Mouse (Mus musculus) layer of hippocampus, adult 2 months (tissue): ENCODE results near the gene Adk. TPM values are rescaled to one million over a fixed set of nuclear protein-coding genes. Genes with fewer than 3 reads are reported as not detected.

ENCODE experiments used
- DNase-seq, 2 experiments: peaks; one replicate each; pipeline ENCODE4 v3.0.0; 2022; ENCODE audit warnings: low spot score in 2 of 2
- H3K27ac ChIP-seq: fragments of 200-600 bp; 2 replicates; pipeline ENCODE4 v1.8.1; 2022
- H3K4me3 ChIP-seq: fragments of 200-600 bp; 2 replicates; pipeline ENCODE4 v1.8.1; 2022; ENCODE audit warnings: mild to moderate bottlenecking
- CTCF ChIP-seq: fragments of 200-600 bp; conservative IDR thresholded peaks from 2 replicates; pipeline ENCODE4 v1.8.1; 2022; ENCODE audit warnings: antibody characterized with exemption, mild to moderate bottlenecking, moderate library complexity
- total RNA-seq, 2 experiments: library from RNA; stranded (reverse); gene quantifications; 2 replicates each; pipeline ENCODE4 v1.2.3; 2021

Adk gene
- total RNA-seq, 2 experiments from 2014 or later = 62.5 to 72.3 TPM

DNA sequence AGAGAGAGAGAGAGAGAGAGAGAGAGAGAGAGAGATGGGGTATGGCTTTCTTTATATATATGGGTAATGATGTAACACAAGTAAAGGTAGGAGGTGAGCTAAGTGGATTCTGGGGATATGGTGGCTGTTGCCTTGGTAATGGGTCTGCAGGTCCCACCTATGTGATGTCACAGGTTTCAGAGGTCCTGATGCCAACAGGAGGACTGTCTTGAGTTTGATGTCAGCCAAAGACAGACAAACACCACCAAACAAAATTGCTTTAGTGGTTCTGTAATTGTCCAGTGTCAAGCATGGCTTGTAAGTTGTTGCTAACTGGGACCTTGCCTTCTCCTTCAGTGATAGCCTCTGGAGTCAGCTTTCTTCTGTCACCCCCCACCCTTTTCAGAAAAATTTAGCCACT lies 62.0 kb downstream of the Adk start:
- Histone ChIP-seq H3K27ac (no peak overlapping the region), H3K4me3 (no peak overlapping the region)
- DNase-seq = no peak
- no peak for TF ChIP-seq CTCF

DNA sequence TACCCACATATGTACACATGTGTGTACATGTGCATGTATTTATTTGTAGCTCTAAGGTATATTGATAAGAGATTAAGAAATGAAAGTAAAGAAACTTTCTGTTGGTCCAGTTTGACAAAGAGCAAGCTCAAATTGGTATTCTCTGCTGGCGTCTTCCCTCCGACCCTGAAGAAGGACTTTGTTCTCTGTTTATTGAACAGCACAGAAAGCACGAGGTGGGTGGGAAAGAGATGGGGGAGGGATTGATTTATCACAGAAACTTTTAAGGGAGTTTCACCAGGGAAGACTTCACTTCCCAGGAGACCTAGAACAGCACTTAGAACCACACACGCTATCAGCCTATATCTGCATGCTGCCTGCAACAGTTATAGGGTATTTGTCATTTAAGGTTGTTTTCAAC lies 62.9 kb downstream of the Adk start:
- no peak for TF ChIP-seq CTCF
- DNase-seq = no peak
- peak overlapping the region; percentile 49; the same call in 1 of the 2 replicates for H3K27ac ChIP-seq
- H3K4me3 ChIP-seq = no peak overlapping the region

DNA sequence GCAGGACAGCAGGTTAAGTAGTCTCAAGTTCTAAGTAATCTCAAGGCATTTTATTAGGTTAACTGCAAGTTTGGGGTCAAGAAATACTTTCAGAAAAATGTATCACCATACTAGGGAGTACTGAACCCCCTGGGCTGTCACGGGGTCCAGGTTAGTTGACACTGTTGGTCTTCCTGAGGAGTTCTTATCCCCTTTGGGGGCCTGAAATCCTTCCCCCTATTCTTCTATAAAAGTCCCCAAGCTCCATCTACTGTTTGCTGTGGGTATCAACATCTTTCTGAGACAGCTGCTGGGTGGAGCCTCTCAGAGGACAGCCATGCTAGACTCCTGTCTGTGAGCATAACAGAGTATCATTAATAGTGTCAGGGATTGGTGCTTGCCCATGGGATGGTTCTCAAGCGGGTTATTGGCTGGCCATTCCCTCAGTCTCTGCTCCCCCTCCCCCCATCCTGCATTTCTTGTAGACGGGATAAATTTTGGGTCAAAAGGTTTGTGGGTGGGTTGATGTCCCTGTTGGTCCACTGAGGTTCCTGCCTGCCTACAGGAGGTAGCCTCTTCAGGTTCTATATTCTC lies 63.6 kb downstream of the Adk start:
- Histone ChIP-seq H3K27ac (peak overlapping the region; percentile 49; the same call in 1 of the 2 replicates), H3K4me3 (no peak overlapping the region)
- peak; percentile 76 for TF ChIP-seq CTCF
- DNase-seq = peak; percentile 19 to 27

DNA sequence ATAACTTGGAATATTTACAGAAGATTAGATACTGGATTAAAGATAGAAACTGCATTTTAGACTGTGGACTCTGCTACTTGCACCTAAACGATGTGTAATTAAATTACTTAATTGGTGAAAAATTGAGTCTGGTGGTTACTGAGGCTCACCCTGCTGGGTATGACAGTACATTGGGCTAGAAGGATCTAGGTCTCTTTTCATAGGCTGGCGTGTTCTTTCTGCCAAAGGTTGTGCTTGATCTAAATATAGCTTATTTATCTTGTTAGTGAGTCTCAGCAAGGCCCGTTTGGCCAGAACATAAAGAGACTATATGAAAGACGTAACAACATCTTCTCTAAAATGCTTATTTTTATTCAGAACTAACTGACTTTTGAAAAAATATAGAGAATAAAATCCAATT lies 65.7 kb downstream of the Adk start:
- no peak for DNase-seq
- H3K27ac ChIP-seq = no peak overlapping the region
- no peak for TF ChIP-seq CTCF
- no peak overlapping the region for H3K4me3 ChIP-seq

DNA sequence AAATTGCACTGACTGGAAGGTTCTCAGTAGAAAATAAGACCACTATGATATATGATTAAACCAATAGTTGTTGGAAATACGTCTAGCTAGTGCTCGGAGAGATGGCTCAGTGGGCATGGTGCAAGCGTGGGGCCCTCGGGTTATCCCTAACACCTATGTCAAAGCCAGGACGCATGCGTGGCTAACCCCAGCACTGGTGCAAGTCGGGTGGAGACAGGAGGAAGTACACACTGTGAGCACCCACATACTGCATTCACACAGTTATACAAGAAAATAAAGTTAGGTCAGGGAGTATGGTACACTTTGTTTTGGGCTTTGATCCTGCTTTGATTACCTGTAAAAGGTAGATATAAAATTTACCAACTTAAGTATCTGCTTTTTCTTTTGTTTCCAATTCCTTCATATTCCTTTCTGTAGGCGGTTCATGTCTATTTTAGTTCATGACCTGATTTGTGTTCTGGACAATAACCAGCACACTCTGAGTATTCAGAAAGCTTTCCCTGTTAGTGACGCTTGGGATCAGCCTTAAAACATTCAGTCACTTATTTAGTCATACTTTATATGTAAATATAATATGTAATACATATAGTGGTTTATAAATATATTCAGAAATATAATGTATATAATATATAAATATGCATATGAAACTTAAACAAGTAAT lies 67.4 kb downstream of the Adk start:
- no peak for TF ChIP-seq CTCF

DNA sequence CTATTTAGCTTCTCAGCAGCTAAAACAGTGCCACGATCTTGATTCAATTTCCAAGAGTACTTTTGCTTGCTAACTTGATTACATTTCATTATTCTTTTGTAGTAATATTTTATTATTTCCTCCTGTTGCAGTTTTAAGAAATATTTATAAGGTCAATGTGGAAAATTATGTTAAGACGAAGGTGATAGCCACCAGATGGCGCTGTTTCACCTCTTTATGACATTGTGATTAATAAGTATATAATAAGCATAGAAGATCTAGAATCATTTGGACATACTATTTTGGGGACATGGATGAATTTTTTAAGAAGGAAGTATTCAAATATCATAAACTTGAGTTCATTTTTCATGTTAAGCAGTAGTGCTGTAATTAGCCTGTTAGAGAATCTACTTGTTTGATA lies 68.1 kb downstream of the Adk start:
- no peak overlapping the region for H3K4me3 ChIP-seq
- peak; percentile 95 for TF ChIP-seq CTCF
- no peak overlapping the region for H3K27ac ChIP-seq
- DNase-seq = peak in 1 of 2 experiments; percentile 63

More for the DNA sequence above, 67.4 kb downstream of the Adk start:
- Histone ChIP-seq H3K4me3 (no peak overlapping the region), H3K27ac (no peak overlapping the region)
- DNase-seq = no peak

DNA sequence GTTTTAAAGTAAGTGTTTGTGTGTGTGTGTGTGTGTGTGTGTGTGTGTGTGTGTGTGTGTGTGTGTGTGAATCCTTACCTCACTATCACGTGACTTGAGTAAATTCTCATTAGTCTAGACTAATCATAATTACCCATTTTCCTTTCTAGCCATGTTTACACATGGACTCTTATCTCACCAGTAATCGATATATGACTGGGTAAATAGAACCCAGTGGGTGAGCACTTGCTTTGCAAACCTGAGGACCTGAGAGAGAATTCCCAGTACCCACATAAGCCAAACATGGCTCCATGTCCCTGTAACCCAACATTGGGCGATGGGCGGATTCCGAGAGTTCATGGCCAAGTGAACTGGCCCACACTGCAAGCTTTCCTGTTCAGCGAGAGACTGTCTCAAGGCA lies 74.8 kb downstream of the Adk start:
- no peak overlapping the region for H3K4me3 ChIP-seq
- no peak overlapping the region for H3K27ac ChIP-seq

DNA sequence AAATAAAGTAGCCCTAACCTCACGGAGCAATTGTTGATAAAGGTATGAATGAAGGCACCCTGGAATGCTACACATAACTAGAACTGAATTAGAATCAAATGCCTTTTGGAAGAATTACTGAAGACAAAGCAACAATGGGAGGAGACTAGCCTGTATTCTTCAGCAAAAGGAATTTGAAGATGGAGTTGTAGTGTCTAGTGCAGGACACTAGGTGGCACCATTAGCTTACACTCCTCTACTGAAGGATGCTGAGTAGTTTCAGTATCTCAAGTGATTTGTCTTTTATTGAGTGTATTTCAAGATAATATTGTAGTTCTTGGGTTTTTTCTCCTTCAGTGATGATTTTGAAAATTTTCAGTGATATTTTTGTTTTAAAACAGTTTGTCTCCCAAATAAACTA lies 84.5 kb downstream of the Adk start:
- H3K27ac ChIP-seq = no peak overlapping the region
- peak; percentile 81 to 85 for DNase-seq
- TF ChIP-seq CTCF = peak; percentile 98

More for the DNA sequence above, 74.8 kb downstream of the Adk start:
- no peak for DNase-seq
- no peak for TF ChIP-seq CTCF

GRCm38 (mm10) chr14:21142603-21143002 lies 90.2 kb downstream of the Adk start:
- no peak for TF ChIP-seq CTCF
- H3K27ac ChIP-seq = no peak overlapping the region
- no peak overlapping the region for H3K4me3 ChIP-seq
- DNase-seq = no peak

More for the DNA sequence above, 84.5 kb downstream of the Adk start:
- no peak overlapping the region for H3K4me3 ChIP-seq

GRCm38 (mm10) chr14:21143406-21144115 lies 91.2 kb downstream of the Adk start:
- peak in 1 of 2 experiments; percentile 16 for DNase-seq
- TF ChIP-seq CTCF = peak; percentile 76
- H3K4me3 ChIP-seq = no peak overlapping the region
- H3K27ac ChIP-seq = no peak overlapping the region

DNA sequence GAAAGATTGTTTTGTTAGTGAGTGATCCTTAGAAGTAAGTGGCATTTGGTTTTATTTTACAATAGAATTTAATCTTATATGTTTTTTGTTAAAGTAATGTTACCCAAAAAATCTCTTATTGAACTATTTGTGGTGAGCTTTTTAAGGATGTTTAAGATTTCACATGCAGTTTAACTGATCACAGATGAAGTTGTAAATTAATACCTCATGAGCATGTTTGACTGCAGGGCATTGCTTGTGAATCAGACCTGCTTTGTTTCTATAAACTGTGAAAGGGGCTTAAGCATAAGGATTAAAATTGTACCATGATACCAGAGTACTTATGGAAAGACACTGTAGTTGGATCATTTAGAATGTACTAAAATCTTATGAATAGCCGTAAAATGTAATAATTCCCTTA lies 94.8 kb downstream of the Adk start:
- no peak for TF ChIP-seq CTCF
- DNase-seq = no peak
- Histone ChIP-seq H3K4me3 (no peak overlapping the region), H3K27ac (no peak overlapping the region)

- Histone ChIP-seq H3K4me3 (no peak overlapping the region), H3K27ac (no peak overlapping the region)
- DNase-seq = no peak
- no peak for TF ChIP-seq CTCF
Measured at GRCm38 (mm10) chr14:21150301-21150700, 97.9 kb downstream of the Adk start.

DNA sequence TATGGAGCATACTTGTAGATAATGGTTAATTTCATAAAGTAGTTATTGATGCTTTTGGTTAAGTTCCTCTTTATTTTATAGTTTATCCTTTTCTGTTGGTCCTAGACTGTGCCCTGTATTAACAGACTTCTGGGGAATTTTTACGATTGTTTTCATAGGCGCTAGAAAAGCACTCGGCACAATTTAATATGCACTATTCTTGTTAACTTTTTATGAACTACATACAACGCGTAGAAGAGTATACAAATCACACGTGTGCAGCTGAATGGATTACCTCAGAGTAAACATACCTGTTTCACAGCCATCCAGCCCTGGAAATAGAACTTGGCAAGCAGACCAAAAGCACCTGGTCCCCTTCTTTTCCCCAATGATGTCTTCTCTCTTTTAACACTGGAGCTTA lies 99.7 kb downstream of the Adk start:
- Histone ChIP-seq H3K27ac (no peak overlapping the region), H3K4me3 (no peak overlapping the region)
- no peak for TF ChIP-seq CTCF
- DNase-seq = no peak
